Mouse (Mus musculus): ENCODE measurements around the gene Trappc11.

GRCm38 (mm10) chr8:47566551-47566950, 33.3 kb upstream of the Trappc11 start:
- TF ChIP-seq CTCF (IDR thresholded peaks at IDR 0.05; ENCODE audit: borderline replicate concordance, control insufficient read depth, extremely low read depth, insufficient read depth, low read length, poor library complexity) (no peak), POLR2A (IDR thresholded peaks at IDR 0.05; ENCODE audit: control insufficient read depth, extremely low read depth, insufficient read depth, low read length, poor library complexity) (no peak)

Data from thymus, adult 2 months (tissue).